Mouse (Mus musculus) left cerebral cortex, postnatal 10 days (tissue): ENCODE measurements around the gene Wap. TPM values are rescaled to one million over a fixed set of nuclear protein-coding genes. Genes with fewer than 3 reads are reported as not detected.
A peak's percentile ranks its signal among the peaks of the same experiment; 100 is the strongest.

Experiments used
- DNase-seq, 2 experiments: peaks; one replicate each; pipeline ENCODE4 v3.0.0; 2021 to 2022; ENCODE audit warnings: low spot score in 2 of 2, mixed read lengths in 1 of 2; ENCODE audit errors: extremely low spot score in 1 of 2
- intact Hi-C: fragments of 180-260 bp; cut with DNase I; formaldehyde crosslinking; loops from one replicate; pipeline ENCODE4 v1.15.1; 2025
- total RNA-seq, 2 experiments: library from RNA; stranded (reverse); gene quantifications; 2 replicates each; pipeline ENCODE4 v1.2.3; 2021

Wap gene
- total RNA-seq, 2 experiments from 2014 or later = not detected

- no peak for DNase-seq
- intact Hi-C loops = no loop called here
Observed at GRCm38 (mm10) chr11:6600284-6600944, 38.0 kb downstream of the Wap start.

GRCm38 (mm10) chr11:6599831-6600230, 38.6 kb downstream of the Wap start:
- no peak for DNase-seq
- intact Hi-C loops = loop anchor here (5.0 kb wide), 1 partner anchor 53 kb away; the partner anchor contains the start of gene Ccm2

GRCm38 (mm10) chr11:6599011-6599681, 39.3 kb downstream of the Wap start:
- peak in 1 of 2 experiments; percentile 62 for DNase-seq
- intact Hi-C loops = loop anchor here (5.0 kb wide), 1 partner anchor 52 kb away; the partner anchor contains the start of gene Ccm2

- peak in 1 of 2 experiments; percentile 37 for DNase-seq
- intact Hi-C loops = loop anchor here (5.0 kb wide), 1 partner anchor 51 kb away; the partner anchor contains the start of gene Ccm2
Observed at GRCm38 (mm10) chr11:6598191-6598889, 40.1 kb downstream of the Wap start.

- DNase-seq = peak in 1 of 2 experiments; percentile 57
- intact Hi-C loops = loop anchor here (5.0 kb wide), 1 partner anchor 50 kb away; the partner anchor contains the start of gene Ccm2
Observed at GRCm38 (mm10) chr11:6597523-6597922, 40.9 kb downstream of the Wap start.

- no peak for DNase-seq
- intact Hi-C loops = loop anchor here (5.0 kb wide), 1 partner anchor 49 kb away; the partner anchor contains the start of gene Ccm2
Observed at GRCm38 (mm10) chr11:6596616-6597015, 41.8 kb downstream of the Wap start.

- intact Hi-C loops = loop anchor here (5.0 kb wide), 1 partner anchor 49 kb away; the partner anchor contains the start of gene Ccm2
Observed at GRCm38 (mm10) chr11:6596205-6596604, 42.2 kb downstream of the Wap start.

GRCm38 (mm10) chr11:6595339-6595738, 43.1 kb downstream of the Wap start:
- intact Hi-C loops = loop anchor here (5.0 kb wide), 1 partner anchor 48 kb away; the partner anchor contains the start of gene Ccm2
- no peak for DNase-seq

More at GRCm38 (mm10) chr11:6596205-6596604, 42.2 kb downstream of the Wap start:
- DNase-seq = no peak

GRCm38 (mm10) chr11:6594845-6595244, 43.6 kb downstream of the Wap start:
- DNase-seq = no peak
- intact Hi-C loops = loop anchor here (5.0 kb wide), 1 partner anchor 48 kb away; the partner anchor contains the start of gene Ccm2

GRCm38 (mm10) chr11:6593406-6593805, 45.0 kb downstream of the Wap start:
- no peak for DNase-seq
- intact Hi-C loops = no loop called here

GRCm38 (mm10) chr11:6590933-6591675, 47.3 kb downstream of the Wap start:
- intact Hi-C loops = no loop called here
- DNase-seq = no peak

GRCm38 (mm10) chr11:6589838-6590237, 48.6 kb downstream of the Wap start:
- DNase-seq = no peak
- intact Hi-C loops = loop anchor here (10.0 kb wide), 1 partner anchor 125 kb away; no protein-coding TSS in a partner anchor

GRCm38 (mm10) chr11:6588295-6588694, 50.1 kb downstream of the Wap start:
- no peak for DNase-seq

GRCm38 (mm10) chr11:6587249-6587940, 51.0 kb downstream of the Wap start:
- intact Hi-C loops = loop anchor here (10.0 kb wide), 1 partner anchor 123 kb away; no protein-coding TSS in a partner anchor
- no peak for DNase-seq

More at GRCm38 (mm10) chr11:6588295-6588694, 50.1 kb downstream of the Wap start:
- intact Hi-C loops = loop anchor here (10.0 kb wide), 1 partner anchor 123 kb away; no protein-coding TSS in a partner anchor

- intact Hi-C loops = loop anchor here (10.0 kb wide), 1 partner anchor 122 kb away; no protein-coding TSS in a partner anchor
- no peak for DNase-seq
Observed at GRCm38 (mm10) chr11:6586660-6587059, 51.8 kb downstream of the Wap start.

- intact Hi-C loops = loop anchor here (10.0 kb wide), 1 partner anchor 121 kb away; no protein-coding TSS in a partner anchor
- DNase-seq = no peak
Observed at GRCm38 (mm10) chr11:6585748-6586147, 52.7 kb downstream of the Wap start.
